Mouse (Mus musculus) G1E-ER4 (cell line): Measurements from ENCODE around the gene Ska2. TPM values are rescaled to one million over a fixed set of nuclear protein-coding genes. Genes with fewer than 3 reads are reported as not detected.

Experiments
- GATA1 ChIP-seq: IDR thresholded peaks from one replicate; pipeline ENCODE4 v1.8.0; 2012; ENCODE audit warnings: low read length, inconsistent platforms
- polyA plus RNA-seq: library from polyadenylated mRNA; stranded (reverse); fragments of >175 nt; gene quantifications from 2 replicates; pipeline ENCODE4 v1.2.3, GENCODE M21; 2012

Gene Ska2
- 0.28 and 0.79 TPM in 2 replicates for polyA plus RNA-seq

DNA sequence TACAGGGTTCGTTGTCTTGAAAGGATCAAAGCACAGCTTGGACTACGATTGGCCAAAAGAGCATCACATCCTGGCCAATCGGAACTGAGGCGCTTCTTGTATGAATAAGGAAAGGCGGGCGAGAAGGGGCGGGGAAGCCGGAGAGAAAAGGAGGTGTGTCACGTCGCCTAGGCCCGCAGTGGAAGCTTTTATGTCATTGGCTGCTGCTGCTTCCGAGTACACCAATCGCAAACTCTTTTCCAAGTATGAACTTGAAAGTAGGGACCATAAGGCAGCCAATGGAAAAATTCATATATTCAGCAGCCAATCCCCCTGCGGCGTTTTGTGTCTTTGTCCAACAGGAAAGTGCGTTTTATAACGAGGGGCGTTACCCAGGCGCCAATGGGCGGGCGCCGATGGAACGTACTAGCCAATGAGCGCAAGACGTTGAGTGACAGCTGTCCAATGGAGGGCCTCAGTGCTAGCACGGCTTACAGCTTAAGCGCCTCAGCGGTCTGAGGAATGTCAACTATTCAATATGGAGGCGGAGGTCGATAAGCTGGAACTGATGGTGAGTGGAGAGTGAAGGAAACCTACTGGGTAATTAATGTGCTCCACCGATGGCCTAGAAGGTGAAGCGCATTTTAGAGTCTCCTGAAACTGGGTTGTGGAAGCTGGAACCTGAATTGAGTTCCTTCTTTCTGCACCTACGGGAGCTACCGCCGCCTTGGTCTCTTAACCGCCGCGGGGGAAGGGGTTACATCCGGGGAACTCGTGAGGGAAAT, at the start of gene Ska2:
Gene Ska2, plus strand, starts transcription at position 480 of the 764 bp plus-strand sequence.
- TF ChIP-seq GATA1: no peak

DNA sequence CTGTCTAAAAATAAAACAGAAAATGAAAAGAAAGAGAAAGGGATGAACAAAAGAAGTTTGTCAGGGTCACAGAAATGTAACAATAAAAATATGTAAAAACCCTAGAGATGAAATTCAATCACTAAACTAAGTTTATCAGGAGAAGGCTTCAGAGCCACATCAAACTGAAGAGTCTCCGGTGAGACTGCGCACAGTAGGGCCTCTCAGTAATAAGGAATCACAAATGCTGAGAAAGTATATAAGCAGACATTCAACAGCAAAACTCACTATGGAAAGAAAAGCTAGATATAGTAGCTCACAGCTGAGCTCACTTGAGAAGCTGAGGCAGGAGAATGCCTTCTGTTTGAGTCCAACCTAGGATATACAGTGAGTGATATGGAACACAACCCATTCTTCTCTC, 48.6 kb upstream of the Ska2 start:
- TF ChIP-seq GATA1: no peak

DNA sequence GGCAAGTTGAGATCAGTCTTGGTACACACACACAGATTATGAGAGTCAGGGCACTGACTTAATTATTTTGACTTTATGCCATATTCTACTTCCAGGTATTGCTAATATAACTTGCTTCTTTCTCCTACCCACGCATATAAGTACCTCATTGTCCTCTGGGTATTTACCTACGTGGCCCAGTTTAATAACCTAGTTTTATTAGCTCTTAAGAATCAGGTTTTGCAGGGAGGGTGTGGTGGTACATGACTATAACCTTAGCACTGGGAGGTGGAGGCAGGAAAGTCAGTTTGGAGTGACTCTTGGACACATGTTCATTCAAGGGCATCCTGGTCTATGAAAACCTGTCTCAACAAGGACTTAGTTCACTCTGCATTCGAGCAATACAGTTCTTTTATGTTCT, 46.9 kb upstream of the Ska2 start:
- TF ChIP-seq GATA1: no peak

DNA sequence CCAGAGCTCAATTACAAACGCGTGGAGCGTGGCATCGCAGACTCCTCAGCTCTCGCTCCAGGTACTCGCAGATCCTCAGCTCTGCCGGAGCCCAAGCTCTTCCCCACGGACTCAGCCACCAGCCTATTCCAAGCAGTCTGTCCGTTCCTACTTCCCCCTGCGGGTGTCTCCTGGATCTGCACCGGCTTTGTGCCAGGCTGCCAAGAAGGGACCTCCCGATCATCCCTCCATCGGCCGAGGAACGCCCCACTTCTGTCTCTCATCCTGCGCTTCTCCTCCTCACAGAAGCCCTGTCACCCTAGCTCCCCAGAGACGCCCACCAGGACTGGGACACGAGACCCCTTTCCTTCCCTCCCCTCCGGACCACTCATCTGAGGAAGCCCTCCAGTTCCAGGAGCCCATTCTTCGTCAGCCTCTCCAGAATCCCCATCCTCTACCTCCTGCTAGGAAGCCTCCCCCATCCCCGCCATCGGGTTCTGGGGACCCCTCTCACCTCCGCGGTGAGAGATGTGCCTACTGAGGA, 35.6 kb upstream of the Ska2 start:
- no peak for TF ChIP-seq GATA1

DNA sequence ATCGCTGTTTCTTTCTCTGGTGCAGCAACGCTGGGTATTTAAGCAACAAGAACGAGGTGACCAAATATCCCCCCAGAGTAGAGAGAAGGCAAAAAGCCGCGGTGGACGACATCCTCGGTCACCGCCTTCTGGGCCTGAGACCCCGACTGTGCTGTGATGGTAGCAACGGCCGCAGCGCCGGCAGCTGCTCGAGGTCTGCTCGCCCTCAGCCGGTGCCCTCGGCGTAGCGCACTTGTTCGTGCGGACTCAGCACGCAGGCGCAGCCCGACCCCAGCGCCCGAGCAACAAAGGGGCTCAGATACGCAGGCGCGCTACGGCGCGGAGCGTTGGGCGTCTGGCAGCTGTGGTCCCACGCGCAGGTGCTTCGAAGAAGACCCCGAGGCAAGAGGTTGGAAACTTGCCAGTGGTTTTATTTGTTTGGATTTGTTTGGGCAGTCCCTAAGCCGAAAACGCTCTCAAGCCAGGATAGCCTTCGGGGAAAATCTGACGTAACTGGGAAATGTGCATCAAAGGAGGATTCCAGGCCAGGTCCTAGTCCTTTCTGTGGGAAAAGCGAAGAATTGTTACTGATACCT, 35.1 kb upstream of the Ska2 start, which contains the start of gene Gdpd1:
Gene Gdpd1, minus strand, starts transcription at position 197 of the 575 bp plus-strand sequence.
- TF ChIP-seq GATA1: no peak

DNA sequence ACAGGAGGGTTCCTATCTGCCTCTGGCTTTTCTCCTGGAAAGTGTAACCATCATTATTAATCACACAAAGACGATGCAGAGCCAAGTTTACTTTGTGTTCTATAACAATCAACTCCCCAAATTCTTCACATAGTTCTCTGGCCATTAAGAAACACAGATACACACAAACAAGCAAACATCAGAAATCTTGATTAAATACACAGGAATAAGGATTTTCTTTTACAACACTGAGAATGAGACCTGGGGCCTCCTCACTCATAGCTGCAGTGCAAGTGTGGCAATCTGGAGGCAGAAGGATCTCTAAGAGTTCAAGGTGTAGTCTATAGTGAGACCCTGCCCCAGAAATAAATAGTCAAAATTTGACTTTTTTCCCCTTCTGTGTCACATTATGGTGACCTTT, 25.3 kb upstream of the Ska2 start:
- TF ChIP-seq GATA1: no peak

DNA sequence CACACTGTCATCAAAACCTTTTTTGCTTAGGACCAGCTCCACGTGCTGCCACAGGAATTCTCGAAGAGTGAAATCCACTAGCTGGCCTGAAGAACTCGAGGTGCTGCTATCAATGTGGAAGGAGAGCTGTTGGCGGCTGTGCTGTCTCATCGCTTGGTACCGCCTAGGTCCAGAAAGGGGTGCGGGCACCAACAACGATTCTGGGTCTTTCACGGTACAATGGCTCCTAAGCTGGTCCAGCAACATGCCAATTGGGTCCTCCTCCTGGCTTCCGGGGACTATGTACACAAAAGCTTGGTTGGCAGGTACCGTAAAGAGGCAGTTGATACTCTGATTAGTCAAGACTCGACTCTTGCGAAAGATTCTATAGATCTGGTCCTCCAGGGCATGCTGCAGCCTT, 23.6 kb upstream of the Ska2 start:
- TF ChIP-seq GATA1: no peak

DNA sequence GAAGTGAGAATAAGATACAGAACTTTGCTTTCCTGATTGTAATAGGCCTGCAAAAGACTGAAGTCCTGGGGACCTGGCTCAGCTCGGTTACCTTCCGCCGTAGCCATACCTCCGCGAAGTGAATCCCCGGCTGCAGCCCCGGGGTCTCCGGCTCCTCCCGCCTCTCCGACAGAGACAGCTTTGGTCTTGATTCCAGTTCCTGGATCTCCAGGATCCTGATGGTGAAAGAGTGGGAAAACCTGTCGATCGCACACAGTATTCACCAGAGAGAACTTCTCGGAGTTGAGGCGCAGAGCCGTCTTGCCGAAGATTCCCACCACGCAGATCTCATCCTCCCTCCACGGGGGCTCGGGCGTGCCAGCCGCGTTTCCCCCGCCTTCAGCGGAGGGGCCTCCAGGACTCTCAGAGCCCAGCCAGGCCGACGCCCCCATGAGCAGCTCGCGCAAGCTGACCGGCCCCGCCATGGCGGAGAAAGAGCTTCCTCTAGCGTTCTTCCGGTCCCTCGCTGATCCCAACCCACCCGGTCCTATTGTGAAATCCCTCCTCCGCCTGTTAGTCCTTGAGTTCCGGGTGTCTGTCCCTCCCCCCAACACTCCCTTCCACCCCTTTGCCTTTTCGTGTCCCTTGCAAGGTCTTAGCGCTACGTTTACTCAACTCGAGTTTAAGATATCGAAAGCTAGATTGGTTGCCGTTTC, 22.6 kb upstream of the Ska2 start, which contains the start of gene Smg8:
Gene Smg8, minus strand, starts transcription at position 485 of the 695 bp plus-strand sequence.
- TF ChIP-seq GATA1: no peak

DNA sequence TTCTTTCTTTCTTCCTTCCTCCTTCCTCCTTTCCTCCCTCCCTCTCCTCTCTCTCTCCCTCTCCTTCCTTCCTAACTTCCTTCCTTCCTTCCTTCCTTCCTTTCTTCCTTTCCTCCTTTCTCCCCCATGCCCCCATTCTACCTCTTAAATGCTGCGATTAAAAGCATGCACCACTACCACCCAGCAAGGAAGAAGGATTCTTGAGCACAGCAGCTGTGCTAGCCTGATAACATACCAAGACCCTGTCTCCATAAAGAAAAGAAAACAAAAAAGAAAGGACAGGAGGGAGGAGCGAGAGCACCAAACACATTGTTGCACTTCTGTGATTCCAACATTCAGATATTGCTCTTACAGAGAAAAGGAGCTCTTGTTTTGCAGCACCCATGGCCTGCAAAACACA, 21.9 kb upstream of the Ska2 start:
- no peak for TF ChIP-seq GATA1

DNA sequence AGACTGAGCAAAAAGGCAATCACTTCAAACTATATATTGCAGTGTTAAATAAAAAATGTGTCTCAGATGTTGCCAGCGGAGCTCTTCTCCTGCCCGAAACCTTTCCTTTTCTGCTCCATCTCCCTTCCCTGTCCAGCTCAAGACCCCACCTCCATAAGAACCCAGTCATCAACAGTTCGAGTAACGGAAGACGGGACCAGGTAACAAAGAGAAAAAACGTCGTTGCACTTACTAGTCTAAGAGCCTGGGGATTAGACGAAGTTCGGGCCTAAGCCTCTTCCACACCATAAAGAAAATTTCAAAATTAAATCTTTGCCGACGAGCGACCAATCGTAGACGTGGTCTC, 652 bp upstream of the Ska2 start, which contains the start of gene Prr11:
Gene Prr11, minus strand, starts transcription at position 300 of the 346 bp plus-strand sequence.
- TF ChIP-seq GATA1: no peak

DNA sequence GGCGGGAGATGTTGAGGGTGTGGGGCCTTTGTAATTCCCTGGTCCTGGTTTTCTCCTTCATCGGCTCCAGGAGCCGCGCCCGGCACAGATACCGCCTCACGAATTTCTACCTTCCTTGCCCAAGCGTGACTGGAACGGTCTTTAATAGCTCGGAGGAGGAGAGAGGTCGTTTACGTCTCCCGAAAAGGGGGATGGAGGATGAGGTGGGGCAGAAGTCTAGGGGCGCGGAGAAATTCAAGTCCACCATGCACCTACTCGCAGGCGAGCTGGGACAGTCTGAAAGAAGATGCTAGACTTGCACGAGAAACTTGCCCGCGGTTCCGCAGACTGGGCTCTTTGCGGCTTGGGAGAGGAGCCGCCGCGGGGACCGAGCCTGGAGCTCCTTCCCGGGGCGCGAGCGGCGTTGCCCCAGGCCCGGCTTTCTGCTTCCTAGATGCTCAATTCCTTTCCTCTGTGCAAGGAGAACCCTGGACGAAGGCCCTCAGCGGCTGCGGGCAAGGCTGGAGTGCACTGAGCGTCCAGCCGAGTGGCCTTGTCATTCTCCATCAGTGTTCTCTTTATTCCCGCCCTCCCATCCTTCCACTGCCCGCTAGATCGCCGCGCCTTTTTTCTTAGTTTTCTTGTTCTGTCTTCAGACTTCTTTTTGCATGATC, 611 bp downstream of the Ska2 start:
- no peak for TF ChIP-seq GATA1

DNA sequence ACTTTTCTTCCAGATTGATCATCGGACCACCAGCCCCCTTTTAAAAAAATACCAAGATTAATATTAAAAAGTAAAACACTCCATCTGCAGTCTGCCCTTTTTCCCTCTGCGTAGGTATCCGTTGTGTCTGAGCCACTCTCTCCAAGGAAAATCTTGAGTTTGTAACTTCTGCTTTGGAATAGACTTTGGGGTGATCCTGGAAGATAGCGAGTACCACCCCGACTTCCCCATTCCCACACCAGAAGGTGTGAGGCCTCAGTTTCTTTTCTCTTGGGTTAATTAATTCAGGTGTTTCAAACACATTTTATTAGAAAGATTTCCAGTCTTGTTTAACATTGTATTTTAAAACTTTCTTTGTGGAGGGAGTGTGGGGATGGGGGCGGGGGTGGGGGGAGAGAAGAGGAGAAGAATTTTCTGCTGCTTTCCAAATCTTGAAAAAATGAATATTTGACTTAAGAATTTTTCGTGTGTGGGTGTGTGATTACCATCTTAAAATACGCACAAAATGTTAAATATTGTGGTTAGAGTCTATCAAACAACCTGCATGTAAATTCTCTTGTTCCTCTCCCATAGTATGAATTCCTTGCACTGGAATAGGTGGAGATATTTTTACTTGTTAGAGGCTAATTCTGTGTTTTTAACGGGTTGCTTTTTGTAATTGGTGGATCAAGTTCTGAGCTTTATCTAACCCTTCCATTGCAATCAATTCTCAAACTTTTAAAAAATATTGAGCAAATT, 1.3 kb downstream of the Ska2 start:
- no peak for TF ChIP-seq GATA1

DNA sequence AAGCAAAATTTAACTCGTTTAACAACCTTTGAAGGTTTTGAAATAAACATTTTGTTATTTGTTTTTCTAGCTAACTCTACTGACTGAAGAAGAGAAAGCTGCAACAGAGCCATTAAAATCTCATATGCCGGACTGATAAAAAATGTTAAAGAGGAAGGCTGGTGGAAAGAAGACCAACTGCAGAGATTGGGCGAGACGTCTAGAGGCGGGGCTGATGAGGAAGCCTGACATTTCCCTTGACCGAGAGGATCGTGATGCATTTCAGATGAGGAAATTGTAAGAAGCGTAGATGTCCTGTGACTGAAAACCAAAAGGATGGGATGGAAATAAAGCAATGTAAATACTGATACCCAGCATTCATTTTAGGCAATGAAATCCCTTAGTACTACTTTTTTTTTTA, 12.8 kb downstream of the Ska2 start:
- TF ChIP-seq GATA1: no peak

DNA sequence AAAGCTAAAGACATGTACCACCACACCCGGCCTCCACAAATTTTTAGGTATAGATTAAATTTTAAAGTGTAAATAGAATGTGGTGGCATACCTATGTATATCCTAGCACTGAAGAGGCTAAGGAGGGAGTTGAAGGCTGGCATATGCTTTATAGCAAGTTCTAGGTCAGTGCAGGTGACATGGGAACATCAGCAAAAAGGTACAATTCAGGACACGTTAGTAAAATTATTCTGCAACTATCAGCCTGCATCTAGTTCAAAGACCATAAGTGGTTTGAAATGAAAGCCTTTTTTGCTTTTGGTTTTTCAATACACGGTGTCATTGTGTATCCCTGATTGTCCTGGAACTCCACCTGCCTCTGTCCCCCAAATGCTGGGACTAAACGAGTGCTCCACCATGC, 16.5 kb downstream of the Ska2 start:
- TF ChIP-seq GATA1: no peak

DNA sequence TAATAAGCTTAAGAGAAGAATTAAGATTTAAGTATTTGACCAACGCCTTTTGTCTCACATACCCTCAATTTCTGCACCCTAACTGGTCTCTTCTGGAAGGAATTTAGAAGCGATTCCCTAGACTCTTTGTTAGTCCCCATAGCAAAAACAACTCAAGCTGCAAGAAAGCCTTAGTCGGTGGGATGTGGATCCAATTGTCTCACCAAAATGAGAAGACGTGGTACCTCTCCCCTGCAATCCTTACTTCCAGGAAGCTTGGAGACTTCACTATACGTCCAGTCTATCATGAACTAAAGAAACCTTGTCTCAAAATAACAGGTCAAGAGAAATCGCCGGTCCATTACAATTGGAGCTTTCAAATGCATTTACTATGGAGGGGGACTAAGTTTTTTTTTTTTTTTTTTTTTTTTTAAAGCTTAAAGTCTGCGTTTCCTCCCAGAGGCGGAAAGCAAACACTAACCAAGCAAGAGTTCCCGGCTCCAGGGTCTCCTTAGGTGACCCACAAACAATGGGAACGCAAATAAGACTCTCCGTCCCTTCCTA, 17.3 kb downstream of the Ska2 start:
- TF ChIP-seq GATA1: no peak
